In the genomic region with DNA sequence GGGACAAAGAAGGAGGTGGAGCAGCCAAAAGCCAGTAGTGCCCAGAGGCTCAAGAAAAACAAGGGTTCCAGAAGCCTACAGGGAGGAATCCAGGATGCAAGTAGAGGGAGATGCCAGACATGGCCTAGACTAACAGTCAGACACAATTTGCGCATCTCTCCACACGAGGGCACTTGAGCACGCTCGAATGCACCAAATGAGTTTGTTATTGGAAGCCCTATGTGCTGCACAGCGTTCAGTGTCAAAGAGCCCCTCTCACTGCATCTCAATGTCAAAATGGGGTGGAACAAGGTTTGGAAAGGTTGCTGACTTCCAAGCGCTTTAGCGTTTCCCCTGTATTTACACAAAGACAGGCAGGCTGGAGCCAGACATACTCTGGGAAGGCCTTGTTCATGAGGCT, we compare ENCODE assay signal across 8 mouse cellular contexts.
A peak's percentile ranks its signal among the peaks of the same experiment; 100 is the strongest.
DNase-seq lines count a peak whose midpoint lies in the region; ATAC-seq and TF ChIP-seq lines count a peak whose summit lies in the region.

No protein-coding gene starts in this region.

- H3K9me3 ChIP-seq in forebrain, postnatal 0 days (ENCODE audit: low read length), result no peaks in the 10 kb centered on the region

- H3K4me2 ChIP-seq in forebrain, postnatal 0 days (ENCODE audit: low read depth), result no peak overlapping the region

- WGBS in forebrain, postnatal 0 days, result 17% methylated on average over 7 of the region's 7 CpGs

- no peak overlapping the region for H3K9ac ChIP-seq in forebrain, postnatal 0 days

- ATAC-seq in forebrain, postnatal 0 days, result peak; percentile 82
- no peak for ATAC-seq in erythroblast, adult 5-6 weeks (replicated peaks; ENCODE audit: low FRiP score, poor library complexity, severe bottlenecking)

- H3K4me1 ChIP-seq in forebrain, postnatal 0 days (ENCODE audit: insufficient read depth), result peaks cover 8% of the 10 kb centered on the region; the same call in 1 of the 2 replicates

- H3K27ac ChIP-seq in forebrain, postnatal 0 days (ENCODE audit: low read depth, low read length), result peak overlapping the region; percentile 75; the same call in 1 of the 2 replicates

- peak; percentile 35 for DNase-seq in NIH3T3 (ENCODE audit: low read depth)
- peak; percentile 83 to 88 for DNase-seq in cerebellum, adult 18-20 months
- DNase-seq in forebrain, postnatal 0 days, result peak; percentile 87
- peak; percentile 66 to 72 for DNase-seq in left cerebral cortex, adult 8-10 months (ENCODE audit: low spot score in 2 of 2)
- peak; percentile 67 for DNase-seq in retina, postnatal 1 day
- DNase-seq in urinary bladder, postnatal 10 days (ENCODE audit: low spot score), result no peak
- DNase-seq in heart, postnatal 14 days, result no peak

- peak; percentile 88 for TF ChIP-seq CTCF in forebrain, postnatal 0 days (IDR thresholded peaks at IDR 0.05; ENCODE audit: low read depth)

- no peaks in the 10 kb centered on the region for H3K36me3 ChIP-seq in forebrain, postnatal 0 days (ENCODE audit: insufficient read depth)

- H3K4me3 ChIP-seq in forebrain, postnatal 0 days (ENCODE audit: low read depth, low read length), result no peak overlapping the region

- intact Hi-C loops in heart, postnatal 14 days (cut with DNase I), result no loop called here

- H3K27me3 ChIP-seq in forebrain, postnatal 0 days (ENCODE audit: insufficient read depth, low read length), result no peaks in the 10 kb centered on the region

Comparison
In these comparisons a context has a peak if more than half of its experiments do, and no peak if none do; other contexts are left out.
1. DNase-seq: peak in NIH3T3 (single experiment), cerebellum, adult 18-20 months (2 of 2), forebrain, postnatal 0 days (single experiment), left cerebral cortex, adult 8-10 months (2 of 2) and retina, postnatal 1 day (single experiment); none in urinary bladder, postnatal 10 days (single experiment) and heart, postnatal 14 days (0 of 2).